Mouse (Mus musculus): ENCODE measurements around the gene Fam181a.

Fam181a gene

DNA sequence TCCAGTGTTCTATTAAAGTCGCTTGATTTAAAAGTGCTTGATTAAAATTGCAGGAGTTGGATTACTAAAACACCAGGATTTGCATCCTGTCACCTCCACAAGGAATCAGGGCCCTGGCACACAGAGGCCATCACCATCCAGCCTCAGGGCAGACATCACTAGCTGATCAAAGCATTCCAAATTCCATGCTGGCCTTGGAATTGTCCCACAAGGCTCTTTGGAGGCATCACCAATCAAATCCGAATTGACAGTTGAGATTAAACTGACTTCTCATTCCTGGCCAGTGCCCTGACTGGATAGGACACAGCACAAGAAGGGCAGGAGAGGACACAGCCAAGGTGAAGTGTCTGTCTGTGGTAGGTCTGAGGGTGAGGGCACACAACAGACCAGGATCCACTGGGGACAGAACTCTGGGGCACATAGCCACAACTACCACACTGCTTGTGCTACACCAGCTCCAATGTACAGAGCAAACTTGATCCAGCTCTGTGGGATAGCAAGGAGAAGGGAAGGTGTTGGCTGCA is at the start of gene Fam181a:
Gene Fam181a (plus strand): TSS at position 232 of the 524 bp plus-strand sequence.
- DNase-seq (ENCODE audit: low spot score): no peak

- DNase-seq (ENCODE audit: low spot score): no peak
These were observed 48.5 kb upstream of the Fam181a start for GRCm38 (mm10) chr12:103262017-103262865.

DNA sequence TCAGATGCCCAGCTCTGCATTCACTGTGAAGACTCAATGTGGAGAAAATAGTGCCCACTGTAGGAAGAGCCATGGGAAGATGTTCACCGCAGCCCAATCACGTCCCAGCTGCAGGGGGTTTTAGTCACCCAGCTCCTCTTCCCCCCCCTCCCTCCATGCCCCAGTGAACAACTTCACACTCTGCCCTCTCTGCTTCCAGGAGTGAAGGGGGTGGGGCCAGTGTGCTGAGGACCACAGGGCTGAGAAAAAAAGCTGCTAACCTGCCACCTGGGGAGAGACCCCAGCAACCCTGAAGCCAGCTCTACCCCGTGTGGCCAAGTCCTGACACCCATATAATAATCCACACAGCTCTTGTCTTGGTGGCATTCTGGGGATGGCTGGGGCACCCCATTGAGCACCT is 44.2 kb upstream of the Fam181a start:
- no peak for DNase-seq (ENCODE audit: low spot score)

DNA sequence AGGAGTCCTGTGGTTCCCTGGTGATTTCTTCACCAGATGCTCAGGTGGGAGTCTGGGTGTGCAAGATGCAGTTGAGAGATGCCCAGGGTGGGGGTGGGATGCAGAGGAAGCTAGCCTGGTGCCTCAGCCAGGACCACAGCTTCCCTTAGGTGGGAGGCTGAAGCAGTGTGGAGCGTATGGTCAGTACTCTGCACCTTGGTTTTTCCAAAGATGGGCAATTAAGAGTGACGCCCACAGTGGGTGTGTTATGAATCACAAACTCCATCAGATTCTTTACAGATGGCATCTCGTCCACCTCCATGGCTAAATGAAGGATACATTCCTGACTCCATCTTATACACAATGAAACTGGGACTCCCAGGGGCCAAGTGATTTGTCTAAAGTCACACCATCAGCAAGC is 38.6 kb upstream of the Fam181a start:
- no peak for DNase-seq (ENCODE audit: low spot score)

DNA sequence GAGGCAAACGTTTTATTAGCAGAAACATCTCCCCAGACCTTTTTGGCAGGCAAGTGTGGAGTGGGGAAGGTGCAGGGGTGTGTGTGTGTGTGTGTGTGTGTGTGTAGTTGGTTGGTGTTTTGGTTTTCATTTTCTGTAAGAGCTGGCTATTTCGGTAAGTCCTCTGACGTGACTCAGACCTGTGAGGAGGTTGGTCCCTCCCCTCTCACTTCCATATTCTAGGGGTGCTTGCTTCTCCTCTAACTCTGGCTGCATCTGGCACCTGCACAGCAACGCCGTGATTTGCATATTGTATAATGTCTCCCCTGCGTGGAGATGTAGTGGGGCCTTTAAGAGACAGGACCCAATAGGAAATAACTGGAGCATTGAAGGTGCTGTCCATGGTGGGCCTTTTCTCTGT is 37.7 kb upstream of the Fam181a start:
- no peak for DNase-seq (ENCODE audit: low spot score)

GRCm38 (mm10) chr12:103273732-103274131 is 37.0 kb upstream of the Fam181a start:
- DNase-seq (ENCODE audit: low spot score): no peak

- no peak for DNase-seq (ENCODE audit: low spot score)
These were observed 34.4 kb upstream of the Fam181a start for GRCm38 (mm10) chr12:103276422-103276821.

DNA sequence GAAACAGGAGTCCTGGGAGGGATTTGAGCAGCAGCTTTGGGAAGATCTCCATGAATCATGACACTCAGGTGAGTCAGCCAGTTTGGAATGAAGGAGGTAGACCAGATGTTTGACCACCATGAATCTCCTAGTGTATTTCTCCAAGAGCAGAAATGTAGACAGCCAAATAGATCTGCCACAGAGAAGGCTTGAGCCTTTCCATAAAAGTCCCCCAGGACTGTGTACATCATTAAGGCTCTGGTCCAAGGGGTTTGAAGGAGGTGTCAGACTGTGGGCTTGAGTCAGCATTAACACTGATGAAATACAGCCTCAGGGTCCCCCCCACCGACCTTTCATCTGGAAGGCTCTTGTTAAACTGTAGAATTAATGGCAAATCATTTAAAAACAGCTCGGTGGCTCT is 29.3 kb upstream of the Fam181a start:
- DNase-seq (ENCODE audit: low spot score): no peak

GRCm38 (mm10) chr12:103281912-103282311 is 28.9 kb upstream of the Fam181a start:
- peak; percentile 14 for DNase-seq (ENCODE audit: low spot score)

GRCm38 (mm10) chr12:103282936-103283335 is 27.8 kb upstream of the Fam181a start:
- DNase-seq (ENCODE audit: low spot score): no peak

DNA sequence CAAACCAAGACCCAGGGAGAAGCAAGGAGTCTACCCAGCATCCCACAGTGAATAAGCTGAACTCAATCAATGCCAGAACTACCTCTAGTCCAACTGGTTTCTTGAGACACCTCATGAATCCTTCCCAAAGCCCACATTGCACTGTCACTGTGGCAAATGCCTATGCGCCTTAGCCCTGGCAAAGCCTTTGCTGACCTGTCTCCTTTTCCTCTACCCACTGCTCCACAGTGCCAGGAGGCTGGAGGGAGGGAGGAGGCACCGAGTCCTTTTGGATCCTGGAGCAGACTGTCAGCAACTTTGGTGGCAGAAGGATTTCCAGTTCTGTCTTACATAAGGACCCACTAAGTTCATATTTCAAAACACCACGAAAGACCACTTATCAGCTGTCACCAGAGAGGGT is 27.4 kb upstream of the Fam181a start:
- DNase-seq (ENCODE audit: low spot score): no peak

- no peak for DNase-seq (ENCODE audit: low spot score)
These were observed 23.5 kb upstream of the Fam181a start for GRCm38 (mm10) chr12:103287276-103287675.

DNA sequence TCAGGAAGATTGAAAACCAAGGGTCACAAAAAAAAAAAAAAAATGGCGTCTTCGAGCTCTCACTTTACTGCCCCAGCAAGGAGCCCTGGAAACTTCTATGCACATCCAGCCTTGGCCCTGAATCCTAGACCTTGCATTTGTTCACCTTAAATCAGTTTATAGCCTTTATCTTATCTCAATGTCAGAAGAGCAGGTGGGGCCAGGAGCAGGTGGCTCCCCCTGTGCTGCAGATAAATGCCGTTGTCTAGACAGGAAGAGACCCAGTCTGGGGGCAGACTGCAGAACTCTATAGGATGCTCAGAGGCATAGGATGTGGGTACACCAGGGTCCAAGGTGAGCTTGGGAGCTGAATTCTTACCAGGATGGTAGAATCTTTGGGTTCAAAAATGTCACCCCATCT is 18.4 kb upstream of the Fam181a start:
- no peak for DNase-seq (ENCODE audit: low spot score)

DNA sequence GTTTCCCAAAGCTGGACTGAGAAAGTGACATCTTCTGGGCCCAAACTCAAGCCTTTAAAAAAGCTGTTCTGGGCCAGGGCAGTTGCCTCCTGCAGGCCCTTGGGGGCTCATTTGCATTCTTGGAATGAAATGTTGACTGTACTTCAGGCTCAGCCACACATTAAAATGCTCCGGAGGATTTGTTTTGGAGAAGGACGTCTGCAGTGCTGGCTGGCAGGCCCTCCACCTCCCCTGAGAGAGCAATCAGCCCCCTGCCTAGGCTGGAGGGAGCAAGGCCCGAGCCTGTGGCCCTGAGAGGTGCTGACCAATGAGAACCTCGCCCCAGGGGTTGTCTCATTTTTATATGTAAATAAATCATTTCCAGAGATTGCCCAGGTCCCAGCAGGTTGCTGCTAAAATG is 14.5 kb upstream of the Fam181a start:
- no peak for DNase-seq (ENCODE audit: low spot score)

DNA sequence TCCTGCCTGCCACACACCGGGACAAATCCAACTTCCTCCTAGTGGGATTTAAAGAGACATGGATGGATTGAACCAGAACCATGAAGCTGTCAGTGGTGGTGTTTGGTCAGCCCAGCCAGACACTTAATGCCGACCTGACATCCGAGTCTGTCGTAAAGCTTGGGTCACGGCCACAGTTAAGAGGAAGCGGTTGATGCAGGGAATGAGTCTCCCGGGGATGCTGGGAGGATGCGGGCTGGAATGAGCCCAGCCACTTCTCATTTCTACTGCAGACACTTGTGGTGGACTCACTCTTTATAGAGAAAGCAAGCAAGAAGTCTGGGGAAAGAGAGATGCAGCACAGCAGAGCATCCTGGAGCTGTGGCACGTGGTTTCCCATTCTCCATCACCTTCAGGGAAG is 10.3 kb upstream of the Fam181a start:
- no peak for DNase-seq (ENCODE audit: low spot score)

DNA sequence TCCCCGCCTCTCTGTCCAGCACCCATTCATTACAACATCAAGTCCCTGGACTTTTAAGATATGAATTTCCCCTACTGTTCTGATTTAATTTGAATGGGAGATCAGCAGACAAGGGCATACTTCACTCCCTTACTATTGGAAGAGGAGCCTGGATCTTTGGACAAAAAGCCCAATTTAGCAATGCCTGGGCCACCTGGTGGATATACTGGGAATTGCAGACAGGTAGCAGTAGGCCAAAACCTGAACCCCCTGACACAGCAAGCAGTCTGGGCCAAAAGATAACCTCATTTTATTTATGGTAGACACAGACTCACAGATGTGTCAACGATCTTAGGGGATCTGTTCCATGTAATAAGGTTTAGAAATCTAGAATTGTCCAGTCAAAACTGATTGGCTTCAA is 9.1 kb upstream of the Fam181a start:
- peak; percentile 60 for DNase-seq (ENCODE audit: low spot score)

- no peak for DNase-seq (ENCODE audit: low spot score)
These were observed 7.8 kb upstream of the Fam181a start for GRCm38 (mm10) chr12:103302960-103303359.

DNA sequence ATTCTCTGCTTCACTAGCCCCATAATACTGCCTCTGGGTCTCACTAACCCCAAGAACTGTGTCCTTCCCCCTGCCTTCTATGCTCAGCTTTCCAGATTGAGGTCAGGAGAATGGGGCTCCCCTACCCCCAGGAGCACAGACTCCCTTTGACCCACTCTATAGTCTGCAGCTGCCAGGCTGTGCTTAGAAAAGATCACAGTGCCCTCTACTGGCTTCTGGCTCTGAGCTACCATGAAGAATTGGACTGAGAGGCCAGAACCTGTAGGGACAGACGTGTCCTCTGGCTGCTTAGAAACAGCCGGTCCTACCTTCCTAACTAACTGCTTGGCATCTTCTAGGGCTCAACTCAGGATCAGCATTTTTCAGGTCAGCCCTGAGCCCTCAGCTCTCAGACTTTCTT is 4.6 kb upstream of the Fam181a start:
- no peak for DNase-seq (ENCODE audit: low spot score)

- peak; percentile 36 for DNase-seq (ENCODE audit: low spot score)
These were observed 4.1 kb upstream of the Fam181a start for GRCm38 (mm10) chr12:103306720-103307119.

DNA sequence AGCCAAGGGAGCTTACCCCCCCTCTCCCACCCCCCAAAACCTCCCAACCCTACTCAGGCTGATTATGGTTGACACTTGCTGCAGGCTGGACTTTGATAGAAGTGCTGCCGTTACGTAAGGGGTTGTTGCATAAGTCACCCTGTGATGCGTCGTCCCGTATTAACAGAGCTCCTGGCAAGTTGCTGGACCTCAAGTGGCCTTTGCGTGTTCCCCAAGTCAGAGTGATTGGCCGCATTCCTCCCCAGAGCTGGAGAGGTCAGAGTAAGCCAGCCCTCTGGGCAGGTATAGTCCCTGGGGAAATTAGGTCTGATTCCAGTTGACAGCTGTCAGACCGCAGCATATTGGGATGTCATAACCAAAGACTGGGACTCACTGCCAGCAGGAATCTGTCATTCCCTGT is 1.1 kb downstream of the Fam181a start:
- no peak for DNase-seq (ENCODE audit: low spot score)

DNA sequence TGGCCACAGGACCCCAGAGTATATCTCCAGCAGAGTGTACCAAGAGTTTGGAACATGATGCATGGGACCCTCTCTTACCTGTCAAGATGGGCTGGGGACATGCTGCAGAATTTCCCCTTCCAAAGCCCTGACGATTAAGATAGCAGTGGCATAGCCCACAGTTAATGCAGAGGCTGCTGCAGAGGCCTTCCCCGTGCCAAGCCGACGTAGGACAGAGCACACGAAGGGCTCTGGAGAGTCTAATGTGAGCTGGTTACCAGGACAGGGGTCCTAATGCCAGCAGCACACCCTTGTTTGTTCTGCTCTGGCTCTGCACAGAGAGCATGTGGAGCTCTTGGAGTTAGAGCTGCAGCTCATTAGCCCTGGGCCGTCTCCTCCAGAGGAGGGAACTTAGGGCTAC is 2.5 kb downstream of the Fam181a start:
- no peak for DNase-seq (ENCODE audit: low spot score)

DNA sequence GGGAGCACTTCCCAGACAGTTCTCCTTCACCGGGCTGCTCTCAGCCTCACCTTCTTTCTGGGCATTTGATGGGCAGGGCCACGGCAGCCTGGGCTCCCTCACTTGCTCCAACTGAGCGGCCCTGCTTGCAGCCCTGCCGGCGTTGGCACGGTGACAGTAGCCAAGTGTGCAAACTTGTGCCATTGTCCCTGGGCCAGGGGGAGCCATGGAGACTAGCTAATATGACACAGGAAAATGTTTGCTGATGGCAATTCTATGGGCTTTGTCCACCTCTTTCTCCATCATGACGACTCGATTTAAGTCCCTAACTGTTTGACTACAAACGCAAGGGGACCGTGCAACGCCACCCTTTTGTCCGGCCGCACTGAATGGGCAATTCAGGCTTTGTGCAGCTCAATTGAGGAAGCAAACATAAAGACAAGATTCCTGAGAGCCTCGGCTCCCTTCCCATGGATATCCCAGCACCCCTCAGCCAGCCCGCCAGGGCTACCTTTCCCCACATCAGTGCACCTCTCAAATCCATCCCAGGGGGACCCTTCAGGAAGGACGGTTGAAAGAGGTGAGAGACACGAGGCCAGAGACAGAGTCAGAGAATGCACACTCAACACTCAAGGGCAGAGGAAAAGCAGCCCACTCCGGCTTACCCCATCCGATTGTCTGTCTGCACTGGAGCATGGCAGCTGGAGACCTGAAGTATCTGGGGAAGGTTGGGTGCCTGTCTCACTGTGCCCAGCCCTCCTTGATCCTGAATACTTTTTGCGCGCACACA is 3.3 kb downstream of the Fam181a start:
- no peak for DNase-seq (ENCODE audit: low spot score)

Measured in ovary, postnatal 14 days (tissue).